Mouse (Mus musculus): Measurements from ENCODE around the gene Rab35. TPM values are rescaled to one million over a fixed set of nuclear protein-coding genes. Genes with fewer than 3 reads are reported as not detected.

The Rab35 gene
- 14.5 and 17.7 TPM in 2 replicates for polyA plus RNA-seq (2016; fragmentation: Nextera tagmentation; extraction: Ambion mirVana)

DNA sequence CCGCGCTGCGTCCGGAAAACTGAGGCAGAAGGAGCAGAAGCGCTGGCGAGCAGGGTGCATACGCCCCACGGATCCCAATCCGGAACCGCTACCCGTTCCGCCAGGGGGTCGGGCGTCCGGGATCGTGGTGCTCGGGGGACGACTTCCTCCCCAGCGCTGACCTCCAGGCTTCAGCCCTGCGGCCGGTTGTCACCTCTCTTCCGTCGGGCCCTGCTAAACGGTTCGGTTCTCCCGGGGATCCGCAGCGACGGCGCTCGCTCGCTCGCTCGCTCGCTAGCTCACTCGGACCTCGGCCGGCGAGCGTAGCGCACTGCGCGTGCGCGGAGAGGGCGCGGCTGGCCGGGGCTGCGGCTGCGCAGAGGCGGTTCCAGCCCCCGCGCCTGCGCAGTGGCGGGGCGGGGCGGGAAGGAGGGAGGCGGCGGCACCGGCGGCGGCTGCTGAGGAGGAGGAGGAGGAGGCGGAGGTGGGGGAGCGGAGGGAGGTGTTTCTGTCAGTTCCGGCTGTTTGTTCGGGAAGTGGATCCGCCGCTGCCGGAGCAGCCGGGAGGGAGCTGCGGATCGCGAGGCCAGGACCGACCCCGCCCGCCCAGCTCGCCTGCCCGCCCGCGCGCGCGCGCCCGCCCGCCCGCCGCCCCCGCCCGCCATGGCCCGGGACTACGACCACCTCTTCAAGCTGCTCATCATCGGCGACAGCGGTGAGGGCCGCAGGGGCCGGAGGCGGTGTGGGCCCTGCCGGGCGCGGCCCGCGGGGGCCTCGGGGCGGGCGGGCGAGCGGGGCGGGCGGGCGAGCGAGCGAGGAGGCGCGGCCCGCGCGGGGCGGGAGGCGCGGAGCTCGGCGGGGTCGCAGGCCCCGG is at the start of gene Rab35:
TSS of gene Rab35 (plus strand) at position 404 of the 853 bp plus-strand sequence.
- 1% methylated on average over 67 of the region's 125 CpGs for WGBS
- Histone ChIP-seq H3K4me3 (replicated peaks) (peak within 1 kb of the TSS; percentile 85), H3K27ac (peak within 1 kb of the TSS; percentile 83), H3K9ac (replicated peaks) (peak within 1 kb of the TSS; percentile 90), H3K9me3 (no peaks in the 10 kb centered on the region), H3K4me1 (replicated peaks) (peaks cover 23% of the 10 kb centered on the region), H3K27me3 (no peaks in the 10 kb centered on the region), H3K36me3 (peaks cover 5% of the 10 kb centered on the region), H3K4me2 (peak within 1 kb of the TSS; percentile 79)
- peak; percentile 62 for ATAC-seq (ENCODE audit: insufficient number of reproducible peaks, insufficient read depth, low FRiP score, low TSS enrichment, low read depth)

DNA sequence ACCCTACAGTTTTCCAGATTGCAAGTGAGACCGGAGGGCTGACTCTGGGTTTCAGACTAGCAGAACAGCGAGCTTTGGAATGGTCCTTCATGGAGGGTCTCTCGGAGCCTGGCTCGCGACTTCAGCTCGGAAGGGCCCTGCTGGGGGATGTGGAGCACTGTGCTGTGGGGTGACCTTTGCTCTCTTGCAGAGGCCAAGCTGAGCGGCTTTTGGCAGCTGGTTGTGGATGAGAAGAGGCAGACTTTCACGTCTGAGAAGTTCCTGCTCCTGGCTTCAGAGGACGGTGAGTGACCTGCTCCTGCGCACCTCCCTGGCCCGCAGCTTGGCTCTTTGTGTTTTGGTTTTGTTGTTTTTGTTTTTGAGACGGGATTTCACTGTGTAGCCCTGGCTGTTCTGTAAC is 46.1 kb upstream of the Rab35 start:
- H3K9ac ChIP-seq (replicated peaks): no peak overlapping the region
- peaks cover 13% of the 10 kb centered on the region for H3K9me3 ChIP-seq
- no peaks in the 10 kb centered on the region for H3K27me3 ChIP-seq
- peaks cover 99% of the 10 kb centered on the region for H3K36me3 ChIP-seq
- H3K4me3 ChIP-seq (replicated peaks): no peak overlapping the region
- WGBS: 86% methylated on average over 12 of the region's 12 CpGs
- no peaks in the 10 kb centered on the region for H3K4me1 ChIP-seq (replicated peaks)
- no peak overlapping the region for H3K4me2 ChIP-seq
- ATAC-seq (ENCODE audit: insufficient number of reproducible peaks, insufficient read depth, low FRiP score, low TSS enrichment, low read depth): no peak
- no peak overlapping the region for H3K27ac ChIP-seq

DNA sequence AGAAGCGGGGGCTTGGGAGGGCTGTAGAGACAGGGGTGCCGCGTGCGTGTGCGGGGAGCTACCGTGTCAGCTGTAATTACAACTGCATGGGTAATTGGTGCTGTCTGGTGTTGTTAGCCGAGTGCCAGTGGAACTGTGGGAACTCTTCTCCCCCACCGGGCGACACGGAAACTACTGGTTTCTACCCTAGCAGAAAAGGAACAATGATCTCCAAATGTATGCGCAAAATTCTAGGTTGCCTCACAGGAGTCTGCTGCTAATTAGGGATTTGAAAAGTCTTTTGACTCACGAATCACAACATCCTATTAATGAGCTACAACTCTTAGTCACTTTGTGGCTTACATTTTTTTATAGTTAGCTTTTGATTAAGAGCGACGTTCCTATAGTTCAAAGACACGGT is 45.5 kb upstream of the Rab35 start:
- 87% methylated on average over 15 of the region's 15 CpGs for WGBS
- Histone ChIP-seq H3K27ac (no peak overlapping the region), H3K4me2 (no peak overlapping the region), H3K27me3 (no peaks in the 10 kb centered on the region), H3K4me1 (replicated peaks) (no peaks in the 10 kb centered on the region), H3K9me3 (peaks cover 13% of the 10 kb centered on the region), H3K36me3 (peaks cover 99% of the 10 kb centered on the region), H3K9ac (replicated peaks) (no peak overlapping the region), H3K4me3 (replicated peaks) (no peak overlapping the region)
- no peak for ATAC-seq (ENCODE audit: insufficient number of reproducible peaks, insufficient read depth, low FRiP score, low TSS enrichment, low read depth)

DNA sequence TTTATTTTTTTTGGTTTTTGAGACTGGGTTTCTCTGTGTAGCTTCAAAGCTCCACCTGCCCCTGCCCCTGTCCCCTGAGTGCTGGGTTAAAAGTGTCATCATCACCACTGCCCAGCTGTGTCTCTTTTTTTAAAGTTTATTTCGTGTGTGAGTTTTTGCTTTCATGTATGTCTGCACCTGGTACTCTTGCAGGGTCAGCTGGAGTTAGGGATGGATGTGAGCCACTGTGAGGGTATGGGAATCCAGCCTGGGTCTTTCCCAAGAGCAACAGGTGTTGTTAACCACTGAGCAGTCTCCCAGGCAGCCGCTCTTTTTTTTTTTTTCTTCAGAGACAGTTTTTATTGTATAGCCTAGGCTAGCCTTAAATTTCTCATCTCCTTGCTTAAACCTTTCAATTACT is 44.9 kb upstream of the Rab35 start:
- Histone ChIP-seq H3K9me3 (peaks cover 12% of the 10 kb centered on the region), H3K4me3 (replicated peaks) (no peak overlapping the region), H3K27ac (no peak overlapping the region), H3K36me3 (peaks cover 99% of the 10 kb centered on the region), H3K9ac (replicated peaks) (no peak overlapping the region), H3K4me1 (replicated peaks) (no peaks in the 10 kb centered on the region), H3K27me3 (no peaks in the 10 kb centered on the region), H3K4me2 (no peak overlapping the region)
- 92% methylated on average over 2 of the region's 2 CpGs for WGBS
- ATAC-seq (ENCODE audit: insufficient number of reproducible peaks, insufficient read depth, low FRiP score, low TSS enrichment, low read depth): no peak

- no peaks in the 10 kb centered on the region for H3K4me1 ChIP-seq (replicated peaks)
- H3K4me2 ChIP-seq: no peak overlapping the region
- no peak overlapping the region for H3K4me3 ChIP-seq (replicated peaks)
- H3K36me3 ChIP-seq: peaks cover 99% of the 10 kb centered on the region
- ATAC-seq (ENCODE audit: insufficient number of reproducible peaks, insufficient read depth, low FRiP score, low TSS enrichment, low read depth): no peak
- H3K9me3 ChIP-seq: no peaks in the 10 kb centered on the region
- 81% methylated on average over 11 of the region's 11 CpGs for WGBS
- H3K9ac ChIP-seq (replicated peaks): no peak overlapping the region
- no peak overlapping the region for H3K27ac ChIP-seq
- no peaks in the 10 kb centered on the region for H3K27me3 ChIP-seq
Observed at GRCm38 (mm10) chr5:115591028-115591427, 40.7 kb upstream of the Rab35 start.

DNA sequence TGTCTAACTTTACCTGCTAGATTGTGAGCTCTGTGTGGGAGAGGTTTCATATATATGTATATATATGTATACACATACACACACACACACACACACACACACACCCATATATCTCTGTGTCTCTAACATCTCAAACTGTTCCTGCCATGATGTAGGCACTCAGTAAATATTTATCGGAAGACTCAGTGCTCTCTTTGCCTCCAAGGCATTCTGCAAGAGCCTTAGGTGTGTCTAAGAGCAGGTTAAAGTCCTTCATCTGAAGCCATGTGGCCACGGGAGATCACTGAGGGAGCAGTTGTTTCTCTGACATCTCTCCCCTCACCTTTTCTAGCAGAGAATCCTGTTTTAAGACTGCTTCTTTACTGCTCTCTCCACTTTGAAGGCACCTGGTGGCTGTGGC is 40.2 kb upstream of the Rab35 start:
- 99% methylated on average over 2 of the region's 2 CpGs for WGBS
- Histone ChIP-seq H3K9ac (replicated peaks) (no peak overlapping the region), H3K9me3 (no peaks in the 10 kb centered on the region), H3K4me2 (no peak overlapping the region), H3K4me1 (replicated peaks) (no peaks in the 10 kb centered on the region), H3K27ac (no peak overlapping the region), H3K4me3 (replicated peaks) (no peak overlapping the region), H3K27me3 (no peaks in the 10 kb centered on the region), H3K36me3 (peaks cover 99% of the 10 kb centered on the region)
- no peak for ATAC-seq (ENCODE audit: insufficient number of reproducible peaks, insufficient read depth, low FRiP score, low TSS enrichment, low read depth)

DNA sequence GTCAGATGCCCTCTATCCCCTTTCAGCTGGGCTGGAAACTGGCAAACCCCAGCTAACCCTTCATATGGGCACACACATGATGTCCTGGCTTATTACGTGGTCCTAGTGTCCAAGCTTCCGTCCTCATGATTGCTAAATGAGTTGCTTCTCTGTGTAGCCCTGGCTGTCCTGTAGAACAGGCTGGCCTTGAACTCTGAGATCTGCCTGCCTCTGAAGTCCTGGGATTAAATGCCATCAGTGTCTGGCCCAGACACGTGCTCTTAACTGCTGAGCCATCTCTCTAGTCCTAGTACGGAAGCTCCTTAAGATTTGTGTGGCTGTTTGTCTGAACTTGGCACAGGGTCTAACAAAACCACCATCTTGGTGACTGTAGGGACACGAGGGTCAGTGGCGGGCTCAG is 28.1 kb upstream of the Rab35 start:
- peaks cover 97% of the 10 kb centered on the region for H3K36me3 ChIP-seq
- no peaks in the 10 kb centered on the region for H3K27me3 ChIP-seq
- H3K4me2 ChIP-seq: no peak overlapping the region
- no peak overlapping the region for H3K27ac ChIP-seq
- H3K9me3 ChIP-seq: no peaks in the 10 kb centered on the region
- H3K4me3 ChIP-seq (replicated peaks): no peak overlapping the region
- H3K4me1 ChIP-seq (replicated peaks): no peaks in the 10 kb centered on the region
- no peak for ATAC-seq (ENCODE audit: insufficient number of reproducible peaks, insufficient read depth, low FRiP score, low TSS enrichment, low read depth)
- H3K9ac ChIP-seq (replicated peaks): no peak overlapping the region
- 95% methylated on average over 6 of the region's 6 CpGs for WGBS

DNA sequence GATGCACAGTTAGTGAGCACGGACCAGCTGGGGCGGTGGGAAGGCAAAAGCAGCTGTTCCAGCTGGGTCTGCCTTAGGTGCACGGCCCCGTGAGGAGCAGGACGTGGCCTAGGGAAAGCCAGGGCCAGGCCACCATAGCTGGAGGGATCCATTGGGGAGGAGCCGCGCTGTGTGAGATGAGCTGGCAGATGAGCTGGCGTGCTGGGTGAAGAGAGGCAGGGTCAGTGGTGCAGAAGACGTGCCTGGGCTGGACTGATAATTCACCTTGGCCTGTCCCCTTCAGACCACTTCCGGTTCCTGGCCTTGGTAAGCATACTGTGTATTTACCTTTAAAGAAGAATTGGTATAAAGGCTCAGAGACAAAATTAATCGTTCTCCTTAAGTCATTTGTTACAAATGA is 20.1 kb upstream of the Rab35 start:
- 88% methylated on average over 11 of the region's 11 CpGs for WGBS
- Histone ChIP-seq H3K4me2 (no peak overlapping the region), H3K9ac (replicated peaks) (no peak overlapping the region), H3K27me3 (no peaks in the 10 kb centered on the region), H3K27ac (no peak overlapping the region), H3K36me3 (peaks cover 98% of the 10 kb centered on the region), H3K9me3 (no peaks in the 10 kb centered on the region), H3K4me1 (replicated peaks) (no peaks in the 10 kb centered on the region), H3K4me3 (replicated peaks) (no peak overlapping the region)
- ATAC-seq (ENCODE audit: insufficient number of reproducible peaks, insufficient read depth, low FRiP score, low TSS enrichment, low read depth): no peak

DNA sequence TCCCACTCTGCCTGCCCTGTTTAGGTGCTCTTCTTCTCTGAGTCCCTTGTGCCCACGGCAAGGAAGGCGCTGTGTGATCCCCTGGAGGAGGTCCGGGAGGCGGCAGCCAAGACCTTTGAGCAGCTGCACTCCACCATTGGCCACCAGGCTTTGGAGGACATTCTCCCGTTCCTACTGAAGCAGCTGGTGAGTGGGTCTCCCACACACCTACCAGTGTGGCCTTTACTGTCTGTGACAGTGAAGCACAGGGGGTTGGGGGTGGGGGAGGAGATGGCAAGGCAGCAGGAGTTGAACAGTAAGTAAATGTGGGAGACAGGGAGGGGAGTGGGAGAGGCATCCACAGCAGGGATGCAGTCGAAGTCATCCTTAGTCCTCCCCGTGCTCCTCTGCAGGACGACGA is 18.4 kb upstream of the Rab35 start:
- 92% methylated on average over 9 of the region's 9 CpGs for WGBS
- Histone ChIP-seq H3K4me3 (replicated peaks) (no peak overlapping the region), H3K27me3 (no peaks in the 10 kb centered on the region), H3K27ac (no peak overlapping the region), H3K9ac (replicated peaks) (no peak overlapping the region), H3K4me1 (replicated peaks) (no peaks in the 10 kb centered on the region), H3K9me3 (no peaks in the 10 kb centered on the region), H3K4me2 (no peak overlapping the region), H3K36me3 (peaks cover 99% of the 10 kb centered on the region)
- no peak for ATAC-seq (ENCODE audit: insufficient number of reproducible peaks, insufficient read depth, low FRiP score, low TSS enrichment, low read depth)

DNA sequence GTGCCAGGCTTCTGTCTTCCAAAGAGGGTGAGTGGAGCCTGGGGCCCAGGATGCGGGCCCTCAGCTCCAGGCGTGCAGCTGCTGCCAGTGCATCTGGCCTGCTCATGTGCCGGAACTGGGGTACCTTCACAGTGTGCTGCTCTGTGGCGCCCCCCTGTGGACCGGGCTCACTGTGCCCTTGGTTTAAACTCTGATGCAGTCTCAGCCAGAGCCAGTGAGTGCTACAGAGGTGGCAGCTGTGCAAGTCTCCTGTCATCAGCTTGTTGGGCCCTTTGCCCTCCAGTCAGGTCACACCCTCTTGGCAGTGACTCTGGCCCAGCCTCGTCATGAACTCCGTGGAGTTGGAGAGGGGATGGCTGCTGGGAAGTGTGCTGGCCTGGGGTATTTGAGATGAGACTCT is 16.8 kb upstream of the Rab35 start:
- H3K27ac ChIP-seq: no peak overlapping the region
- no peak overlapping the region for H3K4me2 ChIP-seq
- H3K4me1 ChIP-seq (replicated peaks): no peaks in the 10 kb centered on the region
- no peaks in the 10 kb centered on the region for H3K27me3 ChIP-seq
- no peak overlapping the region for H3K4me3 ChIP-seq (replicated peaks)
- H3K9ac ChIP-seq (replicated peaks): no peak overlapping the region
- 79% methylated on average over 7 of the region's 7 CpGs for WGBS
- peaks cover 99% of the 10 kb centered on the region for H3K36me3 ChIP-seq
- H3K9me3 ChIP-seq: no peaks in the 10 kb centered on the region
- ATAC-seq (ENCODE audit: insufficient number of reproducible peaks, insufficient read depth, low FRiP score, low TSS enrichment, low read depth): no peak

GRCm38 (mm10) chr5:115619690-115620089 is 12.0 kb upstream of the Rab35 start:
- 93% methylated on average over 15 of the region's 15 CpGs for WGBS
- H3K36me3 ChIP-seq: peaks cover 80% of the 10 kb centered on the region
- no peak overlapping the region for H3K4me2 ChIP-seq
- no peaks in the 10 kb centered on the region for H3K4me1 ChIP-seq (replicated peaks)
- no peak overlapping the region for H3K27ac ChIP-seq
- H3K9me3 ChIP-seq: no peaks in the 10 kb centered on the region
- no peaks in the 10 kb centered on the region for H3K27me3 ChIP-seq
- no peak overlapping the region for H3K4me3 ChIP-seq (replicated peaks)
- no peak overlapping the region for H3K9ac ChIP-seq (replicated peaks)
- ATAC-seq (ENCODE audit: insufficient number of reproducible peaks, insufficient read depth, low FRiP score, low TSS enrichment, low read depth): no peak

GRCm38 (mm10) chr5:115622686-115623085 is 9.0 kb upstream of the Rab35 start:
- H3K4me2 ChIP-seq: no peak overlapping the region
- no peaks in the 10 kb centered on the region for H3K27me3 ChIP-seq
- no peaks in the 10 kb centered on the region for H3K9me3 ChIP-seq
- no peaks in the 10 kb centered on the region for H3K4me1 ChIP-seq (replicated peaks)
- H3K36me3 ChIP-seq: peaks cover 50% of the 10 kb centered on the region
- no peak overlapping the region for H3K27ac ChIP-seq
- WGBS: 87% methylated on average over 7 of the region's 7 CpGs
- no peak overlapping the region for H3K4me3 ChIP-seq (replicated peaks)
- H3K9ac ChIP-seq (replicated peaks): no peak overlapping the region
- ATAC-seq (ENCODE audit: insufficient number of reproducible peaks, insufficient read depth, low FRiP score, low TSS enrichment, low read depth): no peak

All from limb, embryonic 12.5 days (tissue).